Mouse (Mus musculus) cerebral cortex, adult 2 months (tissue): Measurements from ENCODE around the gene Ets1.

Source experiments
- WGBS: fragments of 180-500 bp; shearing (Covaris S2); methylation state at CpG from one replicate; pipeline ENCODE4 v1.1.7; 2018; 5-methylcytosine and 5-hydroxymethylcytosine counted together

The Ets1 gene

GRCm38 (mm10) chr9:32710987-32711652 is 75.1 kb downstream of the Ets1 start:
- WGBS = 61% methylated on average over 12 of the region's 12 CpGs

- 81% methylated on average over 4 of the region's 4 CpGs for WGBS
Observed at GRCm38 (mm10) chr9:32711768-32712167, 75.7 kb downstream of the Ets1 start.

GRCm38 (mm10) chr9:32712383-32712910 is 76.4 kb downstream of the Ets1 start:
- WGBS = 87% methylated on average over 7 of the region's 7 CpGs

GRCm38 (mm10) chr9:32713106-32713505 is 77.1 kb downstream of the Ets1 start:
- 64% methylated on average over 1 of the region's 1 CpGs for WGBS

GRCm38 (mm10) chr9:32713790-32714189 is 77.8 kb downstream of the Ets1 start:
- 62% methylated on average over 4 of the region's 4 CpGs for WGBS

GRCm38 (mm10) chr9:32714487-32714886 is 78.5 kb downstream of the Ets1 start:
- WGBS = 77% methylated on average over 7 of the region's 7 CpGs

- WGBS = 61% methylated on average over 9 of the region's 9 CpGs
Observed at GRCm38 (mm10) chr9:32715806-32716466, 79.9 kb downstream of the Ets1 start.

- WGBS = 56% methylated on average over 12 of the region's 12 CpGs
Observed at GRCm38 (mm10) chr9:32717268-32717920, 81.4 kb downstream of the Ets1 start.

GRCm38 (mm10) chr9:32717931-32718820 is 82.2 kb downstream of the Ets1 start:
- 64% methylated on average over 9 of the region's 9 CpGs for WGBS

GRCm38 (mm10) chr9:32718868-32719267 is 82.8 kb downstream of the Ets1 start:
- WGBS = 80% methylated on average over 4 of the region's 4 CpGs

- 72% methylated on average over 3 of the region's 3 CpGs for WGBS
Observed at GRCm38 (mm10) chr9:32719941-32720263, 83.9 kb downstream of the Ets1 start.

GRCm38 (mm10) chr9:32720264-32721031 is 84.4 kb downstream of the Ets1 start:
- WGBS = 61% methylated on average over 12 of the region's 12 CpGs

GRCm38 (mm10) chr9:32721081-32721480 is 85.1 kb downstream of the Ets1 start:
- WGBS = 76% methylated on average over 2 of the region's 2 CpGs

- 94% methylated on average over 1 of the region's 1 CpGs for WGBS
Observed at GRCm38 (mm10) chr9:32722205-32722604, 86.2 kb downstream of the Ets1 start.

GRCm38 (mm10) chr9:32722969-32723368 is 86.9 kb downstream of the Ets1 start:
- 81% methylated on average over 3 of the region's 3 CpGs for WGBS

- WGBS = 77% methylated on average over 7 of the region's 7 CpGs
Observed at GRCm38 (mm10) chr9:32724131-32724825, 88.3 kb downstream of the Ets1 start.

- 82% methylated on average over 4 of the region's 4 CpGs for WGBS
Observed at GRCm38 (mm10) chr9:32725902-32726301, 89.9 kb downstream of the Ets1 start.

GRCm38 (mm10) chr9:32726595-32726994 is 90.6 kb downstream of the Ets1 start:
- WGBS = 70% methylated on average over 4 of the region's 4 CpGs

GRCm38 (mm10) chr9:32727058-32727457 is 91.0 kb downstream of the Ets1 start:
- WGBS = 85% methylated on average over 2 of the region's 2 CpGs

- 79% methylated on average over 7 of the region's 7 CpGs for WGBS
Observed at GRCm38 (mm10) chr9:32728306-32728705, 92.3 kb downstream of the Ets1 start.
